Mouse (Mus musculus) thymus, postnatal 14 days (tissue): Measurements from ENCODE around the gene Acsl6.
"Not testable (repeated sequence)": the region's sequence is repeated elsewhere in the genome, so short reads cannot be mapped to it uniquely, and the experiment has no call there.

Source experiments
- DNase-seq: peaks from one replicate; pipeline ENCODE4 v3.0.0; 2021

Gene Acsl6

DNA sequence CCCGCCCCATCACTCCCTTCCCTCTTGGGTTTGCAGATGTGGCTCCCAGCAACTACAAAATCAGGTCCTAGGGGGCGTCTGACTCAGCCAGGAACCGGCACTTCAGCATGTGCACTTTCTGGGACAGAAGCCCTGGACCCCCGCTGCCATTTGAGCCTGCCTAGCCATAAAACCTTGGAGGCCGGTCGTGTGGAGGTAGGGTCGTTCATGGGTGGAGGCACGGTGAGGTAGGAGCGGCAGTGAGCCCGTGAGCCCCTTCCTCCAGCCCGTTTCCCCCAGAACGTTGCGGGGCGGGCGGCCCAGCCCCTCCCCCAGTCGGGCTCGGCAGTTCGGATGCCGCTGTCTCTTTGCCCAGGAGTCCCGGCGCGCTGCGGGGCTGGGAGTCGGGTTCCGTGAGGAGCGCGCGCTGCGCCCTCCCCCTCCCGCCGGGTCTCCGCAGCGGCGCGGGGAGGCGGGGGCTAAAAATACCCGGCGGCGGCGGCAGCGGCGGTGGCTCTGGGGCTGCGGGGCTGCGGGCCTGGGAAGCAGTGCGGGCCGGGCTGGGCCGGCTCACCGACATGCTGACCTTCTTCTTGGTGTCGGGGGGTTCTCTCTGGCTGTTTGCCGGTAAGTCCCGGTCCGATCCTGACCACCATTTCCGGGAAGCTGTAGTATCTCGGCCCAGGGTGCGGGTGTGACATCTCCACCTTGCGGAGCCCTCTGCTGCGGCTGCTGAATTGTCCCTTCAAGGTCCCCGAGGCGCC is at the start of gene Acsl6:
TSS of gene Acsl6 (plus strand) at position 71 of the 743 bp plus-strand sequence.
- peak; percentile 10 for DNase-seq

- peak; percentile 46 for DNase-seq
These were observed 49.5 kb upstream of the Acsl6 start for GRCm38 (mm10) chr11:54254114-54254513.

DNA sequence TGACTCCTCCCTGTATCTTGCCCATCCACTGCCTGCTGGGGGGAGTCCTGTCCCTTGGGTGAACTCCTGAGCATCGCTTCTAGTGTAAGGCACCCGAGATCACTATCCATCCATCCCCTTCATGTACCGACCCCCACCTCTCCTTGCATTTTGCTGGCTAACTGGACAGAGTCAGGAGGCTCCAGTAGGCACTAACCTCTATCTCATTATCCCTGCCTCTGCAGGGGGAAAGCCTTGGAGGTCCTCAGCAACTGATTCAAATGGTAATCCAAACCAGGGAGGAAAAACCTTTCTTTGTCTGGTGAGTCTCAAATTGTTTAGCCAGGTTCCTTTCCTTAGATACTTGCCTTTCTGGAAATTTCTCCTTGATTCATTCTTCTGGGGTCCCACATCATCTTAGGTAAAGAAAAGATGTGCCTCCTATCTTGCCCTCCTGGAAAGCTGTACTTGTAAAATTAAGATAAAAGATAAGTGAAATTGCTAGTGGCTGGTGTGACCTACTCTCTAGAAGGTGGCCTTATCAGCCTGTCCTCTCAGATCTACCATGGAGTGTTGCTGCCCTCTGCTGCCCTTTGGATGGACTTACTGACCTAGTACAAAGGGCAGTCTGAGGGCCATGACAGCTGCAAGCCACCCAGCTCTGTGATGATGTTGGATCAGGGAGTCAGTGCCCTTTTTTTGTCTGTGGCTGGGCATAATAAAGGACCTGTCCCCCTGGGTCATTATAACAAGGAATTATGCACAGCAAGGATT is 46.8 kb upstream of the Acsl6 start:
- peak; percentile 77 for DNase-seq

- no peak for DNase-seq
These were observed 40.1 kb upstream of the Acsl6 start for GRCm38 (mm10) chr11:54263405-54264031.

GRCm38 (mm10) chr11:54264542-54264941 is 39.1 kb upstream of the Acsl6 start:
- DNase-seq, result peak; percentile 68

DNA sequence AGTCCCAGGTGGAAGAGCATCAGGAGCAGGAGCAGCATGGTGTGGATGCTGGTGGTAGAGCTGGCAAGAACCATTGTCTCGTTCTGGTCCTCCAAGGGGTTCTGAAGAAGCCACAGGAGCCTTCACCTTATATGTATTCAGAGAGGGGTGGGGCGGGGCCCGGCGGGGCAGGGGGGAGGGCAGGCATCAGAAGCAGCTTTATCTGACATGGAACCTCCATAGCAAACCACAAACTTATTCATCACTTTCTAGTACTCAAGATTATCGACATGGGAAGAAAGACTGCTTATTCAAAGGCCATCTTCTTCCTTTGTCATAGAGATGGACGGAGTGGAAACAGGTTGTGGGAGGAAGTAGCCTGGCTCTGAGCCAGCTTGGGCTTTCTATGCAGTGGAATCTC is 36.4 kb upstream of the Acsl6 start, which contains the start of gene Il3:
TSS of gene Il3 (minus strand) at position 101 of the 400 bp plus-strand sequence.
- no peak for DNase-seq

GRCm38 (mm10) chr11:54269191-54269896 is 34.3 kb upstream of the Acsl6 start:
- no peak for DNase-seq

DNA sequence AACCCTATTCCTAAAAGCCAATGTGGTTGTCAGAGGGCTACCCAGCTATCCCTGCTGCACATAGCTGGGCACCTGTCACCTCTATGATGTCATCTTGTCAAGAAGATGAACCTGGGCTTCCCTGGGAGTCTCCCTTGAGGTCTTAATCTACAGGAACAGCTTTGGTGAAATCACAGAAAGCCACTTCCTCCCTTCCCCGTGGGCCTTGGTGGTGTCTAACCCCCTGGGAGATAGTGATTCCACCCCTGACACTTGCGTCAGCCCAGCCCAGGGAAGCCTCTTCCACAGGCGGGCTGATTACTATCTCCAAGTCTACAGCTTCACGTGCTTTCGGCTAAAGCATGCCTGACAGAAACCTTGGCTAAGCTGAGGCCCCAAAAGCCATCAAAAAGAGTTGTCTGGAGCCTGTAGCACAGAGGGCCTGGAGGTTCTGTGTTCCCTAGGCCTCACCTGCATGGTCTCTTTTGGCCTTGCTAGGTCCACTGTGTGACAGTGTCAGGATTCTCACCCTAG is 32.1 kb upstream of the Acsl6 start:
- no peak for DNase-seq

DNA sequence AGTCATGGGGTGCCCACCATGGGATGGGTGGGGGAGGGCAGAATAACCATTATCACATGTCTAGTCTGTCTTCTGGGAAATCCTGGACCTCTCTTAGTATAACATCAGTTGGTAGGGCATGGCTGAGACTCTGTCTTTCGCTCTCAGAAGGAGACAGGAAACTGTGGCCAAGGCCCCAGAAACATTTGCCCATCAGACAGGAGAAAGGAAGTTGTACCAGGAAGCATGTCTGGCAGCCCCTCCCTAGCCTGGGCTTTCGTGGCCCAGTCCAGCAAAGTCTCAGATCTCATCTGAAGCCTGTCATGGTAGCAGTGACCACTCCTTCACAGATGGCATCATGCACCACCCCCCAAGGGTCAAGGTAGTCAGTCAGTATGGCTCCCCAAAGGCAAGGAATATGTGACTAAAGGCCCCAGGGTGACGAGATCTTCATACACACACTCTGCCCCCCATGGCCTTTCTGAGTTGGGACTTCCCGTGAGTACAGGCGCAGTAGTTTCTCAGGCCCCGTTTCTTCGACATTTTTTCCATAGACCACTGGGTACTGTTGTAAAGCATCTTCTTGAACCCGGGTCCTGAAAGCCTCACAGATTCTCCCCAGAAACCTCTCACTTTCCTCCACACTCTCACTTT is 15.7 kb upstream of the Acsl6 start:
- DNase-seq, result no peak

- DNase-seq, result no peak
These were observed 11.4 kb upstream of the Acsl6 start for GRCm38 (mm10) chr11:54292163-54292562.

DNA sequence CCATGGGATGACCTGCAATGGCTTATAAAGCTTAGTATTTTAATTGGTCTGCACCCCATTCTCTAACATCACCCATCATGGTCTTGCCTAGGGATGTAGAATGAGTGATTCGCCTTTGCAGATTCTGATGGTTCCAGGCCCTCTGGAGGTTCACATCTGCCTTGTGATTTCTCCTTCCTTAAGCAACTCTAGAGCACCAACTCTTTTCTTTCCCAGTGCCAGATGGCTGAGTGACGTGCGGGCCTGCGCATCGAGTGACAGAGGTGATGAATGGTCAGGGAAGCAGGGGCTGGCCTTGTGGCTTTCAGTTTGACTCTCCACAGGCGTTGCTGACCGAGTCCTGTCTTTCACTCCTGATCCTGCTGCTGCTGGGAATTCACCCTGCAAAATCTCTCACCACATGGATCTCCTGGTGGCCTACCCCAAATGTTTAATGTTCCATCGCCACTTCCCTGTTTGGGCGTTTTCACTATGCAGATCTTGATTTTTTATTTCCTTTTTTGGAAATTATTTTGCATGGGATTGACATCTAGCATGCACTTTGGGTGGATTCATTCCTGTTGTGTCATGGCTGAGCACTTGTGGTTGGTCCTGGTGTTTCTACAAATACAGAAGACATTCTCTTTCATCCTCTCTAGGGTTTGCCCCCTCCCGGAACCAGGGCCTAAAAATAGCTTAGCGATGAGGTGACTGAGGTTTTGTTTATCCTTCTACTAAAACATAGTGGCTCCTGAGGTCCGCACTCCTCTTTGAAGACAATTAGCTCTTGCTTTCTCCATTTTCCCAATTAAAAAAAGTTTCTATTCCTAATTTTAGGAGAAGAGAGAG is 9.4 kb upstream of the Acsl6 start:
- no peak for DNase-seq

GRCm38 (mm10) chr11:54295971-54296370 is 7.6 kb upstream of the Acsl6 start:
- no peak for DNase-seq

DNA sequence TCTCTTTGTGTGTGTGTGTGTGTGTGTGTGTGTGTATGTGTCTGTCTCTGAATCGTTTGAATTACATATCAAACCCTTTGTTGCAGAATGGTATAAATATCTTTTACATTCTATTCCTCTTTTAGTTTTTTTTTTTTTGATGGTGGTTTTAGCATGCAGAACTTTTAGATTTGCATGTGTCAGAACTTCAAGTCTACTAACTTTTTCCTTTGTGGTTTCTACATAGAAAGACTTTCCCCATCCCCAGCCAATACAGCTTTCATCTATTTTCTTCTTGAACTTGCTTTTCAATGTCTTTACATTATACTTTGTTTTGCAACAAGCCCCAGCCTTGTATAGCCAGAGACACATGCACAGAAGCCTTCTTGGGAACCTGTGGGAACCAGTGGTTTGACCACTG is 6.9 kb upstream of the Acsl6 start:
- no peak for DNase-seq

GRCm38 (mm10) chr11:54297471-54297870 is 6.1 kb upstream of the Acsl6 start:
- not testable (repeated sequence) for DNase-seq

DNA sequence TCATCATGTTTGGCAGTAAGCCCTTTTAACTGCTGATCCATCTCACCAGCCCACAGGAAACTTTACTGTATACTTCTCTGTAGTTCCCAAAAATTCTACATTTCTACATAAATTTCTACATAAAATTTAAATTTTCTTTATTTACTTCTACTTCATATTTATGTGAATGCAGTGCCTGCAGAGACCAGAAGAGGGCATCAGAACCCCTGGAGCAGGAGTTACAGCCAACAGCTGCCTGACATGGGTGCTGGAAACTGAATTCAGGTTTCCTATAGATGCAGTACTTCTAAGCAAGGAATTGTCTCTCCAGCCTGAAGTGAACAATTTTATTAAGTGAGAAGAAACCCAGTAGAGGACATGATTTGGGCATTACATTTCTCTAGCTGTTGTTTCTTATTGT is 4.8 kb upstream of the Acsl6 start:
- DNase-seq, result no peak

- no peak for DNase-seq
These were observed 1.6 kb upstream of the Acsl6 start for GRCm38 (mm10) chr11:54301994-54302393.

DNA sequence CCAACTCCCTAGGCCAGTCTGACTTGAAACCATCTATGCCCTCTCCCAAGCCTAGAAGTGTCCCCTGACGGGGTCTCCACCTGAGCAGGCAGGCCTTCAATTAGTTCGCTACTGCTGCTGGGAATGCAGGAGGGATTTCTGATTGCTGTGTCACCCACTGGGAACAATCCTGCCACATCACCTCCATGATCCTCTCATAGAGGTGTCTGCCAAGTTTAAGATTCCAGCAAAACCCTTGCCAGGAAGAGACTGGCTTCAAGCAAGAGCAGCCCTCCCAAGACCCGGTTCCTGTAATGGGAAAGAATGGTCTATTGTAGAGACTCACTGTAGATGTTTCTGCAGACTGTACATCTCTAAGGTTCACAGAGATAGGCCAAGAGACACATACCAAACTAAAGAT is 992 bp upstream of the Acsl6 start:
- DNase-seq, result no peak

- DNase-seq, result no peak
These were observed 396 bp upstream of the Acsl6 start for GRCm38 (mm10) chr11:54303076-54303727.

DNA sequence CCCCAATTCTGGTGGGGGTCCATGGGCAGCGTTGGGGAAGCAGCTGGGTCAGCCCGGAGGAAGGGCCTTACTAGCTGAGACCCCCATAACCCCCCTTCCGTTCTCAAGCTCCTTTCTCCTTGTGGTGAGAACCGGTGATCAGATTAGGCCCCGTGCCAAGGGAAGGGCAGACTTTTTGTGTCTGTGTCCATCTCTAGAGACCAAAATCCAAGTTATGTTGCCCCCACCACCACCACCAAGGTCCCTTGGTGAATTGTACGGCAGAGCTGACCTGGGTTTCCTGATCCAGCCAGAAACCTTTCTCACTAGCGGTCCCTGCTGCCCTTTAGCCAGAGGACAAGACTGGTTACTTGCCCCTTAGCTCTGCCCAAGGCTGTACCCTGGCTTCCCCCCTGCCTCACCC is 874 bp downstream of the Acsl6 start:
- DNase-seq, result no peak

GRCm38 (mm10) chr11:54305331-54305730 is 1.7 kb downstream of the Acsl6 start:
- no peak for DNase-seq
